Mouse (Mus musculus) induced T-regulatory cell, adult 2 months (primary cell): ENCODE measurements at regions not wholly inside any gene's neighbourhood (a gene's known extent, or its start where the extent isn't known, plus 50 kb on each side); places are given as distances from the start of the nearest gene placed in this dataset.
A peak's percentile ranks its signal among the peaks of the same experiment; 100 is the strongest.

Experiments used
- DNase-seq: peaks from one replicate; pipeline ENCODE4 v3.0.0-alpha.2; 2012; ENCODE audit warnings: low read depth

- DNase-seq, result no peak
These were observed 169.9 kb upstream of the Lef1 start for GRCm38 (mm10) chr3:130940302-130940867.

- peak; percentile 71 for DNase-seq
These were observed 173.3 kb upstream of the Lef1 start for GRCm38 (mm10) chr3:130936980-130937379.

- DNase-seq, result peak; percentile 20
These were observed 173.9 kb upstream of the Lef1 start for GRCm38 (mm10) chr3:130936336-130936735.

- no peak for DNase-seq
These were observed 174.3 kb upstream of the Lef1 start for GRCm38 (mm10) chr3:130935926-130936315.

- no peak for DNase-seq
These were observed 174.9 kb upstream of the Lef1 start for GRCm38 (mm10) chr3:130935302-130935925.

GRCm38 (mm10) chr3:130932723-130933122 is 177.5 kb upstream of the Lef1 start:
- no peak for DNase-seq

GRCm38 (mm10) chr3:130932226-130932625 is 178.0 kb upstream of the Lef1 start:
- DNase-seq, result peak; percentile 49

- DNase-seq, result no peak
These were observed 185.3 kb upstream of the Lef1 start for GRCm38 (mm10) chr3:130925000-130925399.

- peak; percentile 42 for DNase-seq
These were observed 186.7 kb upstream of the Lef1 start for GRCm38 (mm10) chr3:130923615-130923958.

- DNase-seq, result no peak
These were observed 187.3 kb upstream of the Lef1 start for GRCm38 (mm10) chr3:130922812-130923614.

- no peak for DNase-seq
These were observed 188.5 kb upstream of the Lef1 start for GRCm38 (mm10) chr3:130921621-130922245.

- DNase-seq, result no peak
These were observed 183.6 kb upstream of the Rpl34 start for GRCm38 (mm10) chr3:130913812-130914211.

GRCm38 (mm10) chr3:130905101-130905500 is 174.9 kb upstream of the Rpl34 start:
- peak; percentile 72 for DNase-seq

- DNase-seq, result no peak
These were observed 173.1 kb upstream of the Rpl34 start for GRCm38 (mm10) chr3:130903329-130903728.

GRCm38 (mm10) chr3:130902376-130902775 is 172.2 kb upstream of the Rpl34 start:
- no peak for DNase-seq

GRCm38 (mm10) chr3:130901343-130901742 is 171.1 kb upstream of the Rpl34 start:
- peak; percentile 72 for DNase-seq

- DNase-seq, result no peak
These were observed 170.6 kb upstream of the Rpl34 start for GRCm38 (mm10) chr3:130900846-130901245.

GRCm38 (mm10) chr3:130900054-130900840 is 170.0 kb upstream of the Rpl34 start:
- DNase-seq, result peak; percentile 66

- DNase-seq, result peak; percentile 57
These were observed 164.1 kb upstream of the Rpl34 start for GRCm38 (mm10) chr3:130894168-130894814.

- DNase-seq, result peak; percentile 67
These were observed 161.1 kb upstream of the Rpl34 start for GRCm38 (mm10) chr3:130891310-130891709.

GRCm38 (mm10) chr3:130888587-130888986 is 158.4 kb upstream of the Rpl34 start:
- DNase-seq, result no peak
